Mouse (Mus musculus): Measurements from ENCODE around the gene Tk1.
A peak's percentile ranks its signal among the peaks of the same experiment; 100 is the strongest.
"Not testable (repeated sequence)": the region's sequence is repeated elsewhere in the genome, so short reads cannot be mapped to it uniquely, and the experiment has no call there.

The Tk1 gene

DNA sequence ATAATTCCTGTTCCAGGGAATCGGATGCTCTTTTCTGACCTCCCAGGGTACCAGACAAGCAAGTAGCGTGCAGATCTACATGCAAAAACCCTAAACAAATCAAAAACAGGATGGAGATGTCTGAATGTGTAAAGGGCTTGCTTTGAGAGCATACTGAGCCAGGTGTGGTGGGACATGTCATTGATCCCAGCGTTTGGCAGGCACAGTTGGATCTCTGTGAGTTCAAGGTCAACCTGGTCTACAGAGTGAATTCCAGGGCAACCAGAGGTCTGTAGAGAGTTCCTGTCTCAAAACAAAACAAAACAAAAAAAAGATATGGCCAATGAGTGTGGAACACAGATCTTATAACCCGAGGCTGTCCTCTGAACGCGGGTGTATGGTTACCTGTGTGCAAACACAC, 2.5 kb downstream of the Tk1 start:
- no peak for DNase-seq (ENCODE audit: extremely low read depth, low read depth)

DNA sequence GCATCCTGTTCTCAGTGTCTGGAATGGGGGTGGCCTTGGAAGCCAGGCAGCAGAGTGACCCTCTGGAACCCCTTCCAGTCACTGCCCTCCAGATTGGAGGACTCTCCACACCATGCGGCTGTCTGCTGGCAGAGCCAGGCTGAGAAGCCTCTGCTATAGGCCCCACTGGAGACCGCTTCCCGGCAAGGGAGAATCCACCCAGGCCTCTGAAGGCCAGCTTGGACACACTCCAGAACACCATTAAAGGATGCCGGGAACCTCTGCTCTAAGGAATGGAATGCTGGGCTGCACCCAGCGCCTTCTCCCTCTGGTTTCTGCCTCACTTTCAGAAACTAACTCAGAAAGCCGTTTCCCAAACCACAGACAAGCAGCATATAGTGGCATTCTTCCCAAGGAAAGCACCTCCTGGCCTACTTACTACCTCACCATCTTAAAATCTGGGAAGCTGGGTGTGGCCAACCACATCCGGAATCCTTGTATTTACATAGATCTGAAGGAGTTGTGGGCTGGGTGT, 3.1 kb downstream of the Tk1 start:
- no peak for DNase-seq (ENCODE audit: extremely low read depth, low read depth)

GRCm38 (mm10) chr11:117821868-117822267, 4.0 kb downstream of the Tk1 start:
- no peak for DNase-seq (ENCODE audit: extremely low read depth, low read depth)

DNA sequence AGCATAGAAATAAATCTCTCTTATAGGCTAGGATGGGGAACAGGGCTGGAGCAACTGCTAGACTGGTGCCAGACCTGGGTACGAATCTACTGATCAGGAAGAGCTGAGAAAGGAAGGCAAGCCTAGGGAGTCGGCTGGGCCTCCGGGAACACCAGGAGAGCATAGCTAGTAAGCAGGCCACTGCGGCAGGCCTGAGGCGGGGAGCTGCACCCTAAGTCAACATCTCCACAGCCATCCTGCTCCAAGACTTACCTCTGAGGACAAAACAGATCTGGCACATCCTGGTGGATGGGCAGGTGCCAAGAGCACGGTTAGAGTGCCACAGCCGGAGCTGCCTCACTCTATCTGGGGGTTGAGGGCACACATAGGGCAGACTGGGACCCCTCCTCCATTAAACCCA, 5.7 kb downstream of the Tk1 start:
- DNase-seq (ENCODE audit: extremely low read depth, low read depth): no peak

- DNase-seq (ENCODE audit: extremely low read depth, low read depth): no peak
Observed at GRCm38 (mm10) chr11:117819095-117819494, 6.8 kb downstream of the Tk1 start.

- DNase-seq (ENCODE audit: extremely low read depth, low read depth): no peak
Observed at GRCm38 (mm10) chr11:117816389-117816996, 9.4 kb downstream of the Tk1 start.

GRCm38 (mm10) chr11:117815850-117816249, 10.0 kb downstream of the Tk1 start:
- DNase-seq (ENCODE audit: extremely low read depth, low read depth): not testable (repeated sequence)

GRCm38 (mm10) chr11:117814704-117815366, 11.1 kb downstream of the Tk1 start:
- no peak for DNase-seq (ENCODE audit: extremely low read depth, low read depth)

DNA sequence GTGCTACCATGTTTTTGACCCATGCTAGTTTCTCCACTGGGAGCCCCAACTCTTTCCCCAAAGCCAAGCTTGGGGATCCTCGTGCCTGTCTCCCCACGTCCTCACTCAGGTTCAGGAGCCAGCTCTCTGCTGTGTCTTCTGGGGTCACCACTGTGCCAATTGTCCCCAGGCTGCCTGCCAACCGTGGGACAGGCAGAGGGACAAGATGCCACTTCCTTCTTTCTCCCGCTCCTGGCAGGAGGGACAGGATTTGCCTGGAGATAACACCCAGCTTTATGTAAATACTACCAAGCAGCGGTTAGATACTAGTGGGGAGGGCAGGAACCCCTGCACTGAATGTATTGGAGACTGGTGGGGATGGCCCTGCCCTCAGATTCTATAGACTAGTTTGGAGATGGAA, 12.0 kb downstream of the Tk1 start:
- DNase-seq (ENCODE audit: extremely low read depth, low read depth): no peak

- peak; percentile 72 for DNase-seq (ENCODE audit: extremely low read depth, low read depth)
Observed at GRCm38 (mm10) chr11:117810401-117811046, 15.4 kb downstream of the Tk1 start.

GRCm38 (mm10) chr11:117809407-117810311, 16.2 kb downstream of the Tk1 start, which contains the start of the genes Gm20708 and Syngr2:
Gene Gm20708, plus strand, starts transcription at chr11:117809668.
Gene Syngr2, plus strand, starts transcription at chr11:117809668.
- DNase-seq (ENCODE audit: extremely low read depth, low read depth): peak; percentile 38

DNA sequence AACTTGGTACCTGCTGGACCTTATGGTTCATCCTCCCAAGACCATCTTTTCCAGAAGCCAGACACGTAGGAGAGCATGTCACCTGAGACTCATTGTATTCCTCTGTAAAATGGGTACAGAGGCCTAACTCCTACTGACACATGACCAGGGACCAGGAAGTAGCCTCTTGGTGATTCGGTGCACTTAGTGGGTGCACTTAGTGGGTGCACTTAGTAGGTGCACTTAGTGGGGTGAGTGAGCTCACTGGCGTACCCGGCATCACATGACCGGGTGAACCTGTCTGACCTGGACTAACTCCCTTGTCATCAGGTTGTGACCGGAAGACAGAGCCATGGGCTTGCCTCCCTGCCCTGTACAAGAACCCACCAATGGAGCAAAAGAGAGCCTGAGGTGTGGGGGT, 19.1 kb downstream of the Tk1 start:
- no peak for DNase-seq (ENCODE audit: extremely low read depth, low read depth)

- DNase-seq (ENCODE audit: extremely low read depth, low read depth): no peak
Observed at GRCm38 (mm10) chr11:117803166-117803688, 22.7 kb downstream of the Tk1 start.

DNA sequence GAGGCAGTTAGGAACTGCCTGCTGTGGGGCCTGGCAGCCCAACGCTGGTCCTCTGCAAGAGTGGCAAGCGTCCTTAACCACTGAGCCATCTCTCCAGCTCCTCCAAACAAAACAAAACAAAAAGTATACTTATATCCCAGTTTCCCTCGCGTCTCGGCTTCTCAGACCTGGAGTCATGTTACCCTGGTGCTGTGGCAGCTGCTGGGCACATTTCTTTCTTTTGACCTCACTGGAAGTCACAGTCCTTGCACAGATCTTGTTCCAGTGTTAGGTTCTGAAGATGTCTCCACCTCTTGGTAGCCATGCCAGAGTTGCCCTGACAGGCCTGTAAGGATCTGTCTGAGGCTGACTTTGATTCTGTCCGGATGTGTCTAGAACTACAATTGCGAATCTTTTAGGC, 24.2 kb downstream of the Tk1 start:
- DNase-seq (ENCODE audit: extremely low read depth, low read depth): no peak

- DNase-seq (ENCODE audit: extremely low read depth, low read depth): no peak
Observed at GRCm38 (mm10) chr11:117800038-117800437, 25.9 kb downstream of the Tk1 start.

DNA sequence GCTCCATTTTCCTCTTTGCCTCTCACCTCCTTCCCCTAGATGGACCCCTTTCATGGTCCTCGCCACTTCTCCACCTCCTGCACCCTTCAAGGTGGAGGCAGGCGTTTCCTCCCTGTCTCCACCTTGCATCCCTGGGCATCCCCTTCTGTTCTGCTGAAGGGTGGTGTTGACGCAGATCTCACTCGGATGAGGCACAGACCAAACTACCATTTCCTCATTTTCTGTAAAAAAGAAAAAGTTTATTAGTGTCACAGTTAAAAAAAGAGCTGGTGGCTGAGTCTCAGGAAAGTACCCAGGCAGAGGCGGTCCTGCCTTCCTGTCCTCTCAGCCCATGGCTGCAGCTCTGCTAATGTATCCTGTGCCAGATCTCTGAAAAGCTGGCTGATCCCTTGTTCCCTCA, 26.7 kb downstream of the Tk1 start:
- DNase-seq (ENCODE audit: extremely low read depth, low read depth): no peak

GRCm38 (mm10) chr11:117798160-117798541, 27.7 kb downstream of the Tk1 start:
- DNase-seq (ENCODE audit: extremely low read depth, low read depth): no peak

GRCm38 (mm10) chr11:117797511-117798159, 28.3 kb downstream of the Tk1 start, which contains the start of gene 6030468B19Rik:
Gene 6030468B19Rik, plus strand, starts transcription at chr11:117797660.
- no peak for DNase-seq (ENCODE audit: extremely low read depth, low read depth)

GRCm38 (mm10) chr11:117796954-117797353, 28.9 kb downstream of the Tk1 start:
- no peak for DNase-seq (ENCODE audit: extremely low read depth, low read depth)

DNA sequence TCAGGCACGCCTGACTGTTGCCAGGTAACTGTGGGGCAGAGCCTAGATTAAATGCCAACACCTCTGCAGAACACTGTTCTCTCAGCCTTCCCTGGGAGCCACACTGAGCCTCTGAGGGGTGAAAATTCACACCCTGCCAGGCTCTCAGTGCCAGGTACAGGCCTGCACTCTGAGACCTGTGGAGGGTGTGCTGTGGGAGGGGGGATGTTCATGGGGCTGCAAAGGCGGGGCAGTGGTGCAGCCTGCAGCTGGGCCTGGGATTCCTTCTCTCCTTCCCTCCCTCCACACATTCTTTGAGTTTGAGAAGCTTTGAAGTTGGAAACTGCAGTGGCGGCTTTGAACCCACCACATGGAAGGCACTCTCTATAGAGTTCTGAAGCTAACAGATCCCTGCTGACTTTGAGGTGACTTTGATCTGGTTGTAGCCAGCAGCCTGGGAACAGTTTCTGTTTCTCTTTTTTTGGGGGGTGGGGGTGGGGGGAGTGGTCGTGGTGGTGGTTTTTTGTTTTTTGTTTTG, 31.8 kb downstream of the Tk1 start:
- no peak for DNase-seq (ENCODE audit: extremely low read depth, low read depth)
